Mouse (Mus musculus): ENCODE measurements around the gene Zfp426.

The Zfp426 gene

DNA sequence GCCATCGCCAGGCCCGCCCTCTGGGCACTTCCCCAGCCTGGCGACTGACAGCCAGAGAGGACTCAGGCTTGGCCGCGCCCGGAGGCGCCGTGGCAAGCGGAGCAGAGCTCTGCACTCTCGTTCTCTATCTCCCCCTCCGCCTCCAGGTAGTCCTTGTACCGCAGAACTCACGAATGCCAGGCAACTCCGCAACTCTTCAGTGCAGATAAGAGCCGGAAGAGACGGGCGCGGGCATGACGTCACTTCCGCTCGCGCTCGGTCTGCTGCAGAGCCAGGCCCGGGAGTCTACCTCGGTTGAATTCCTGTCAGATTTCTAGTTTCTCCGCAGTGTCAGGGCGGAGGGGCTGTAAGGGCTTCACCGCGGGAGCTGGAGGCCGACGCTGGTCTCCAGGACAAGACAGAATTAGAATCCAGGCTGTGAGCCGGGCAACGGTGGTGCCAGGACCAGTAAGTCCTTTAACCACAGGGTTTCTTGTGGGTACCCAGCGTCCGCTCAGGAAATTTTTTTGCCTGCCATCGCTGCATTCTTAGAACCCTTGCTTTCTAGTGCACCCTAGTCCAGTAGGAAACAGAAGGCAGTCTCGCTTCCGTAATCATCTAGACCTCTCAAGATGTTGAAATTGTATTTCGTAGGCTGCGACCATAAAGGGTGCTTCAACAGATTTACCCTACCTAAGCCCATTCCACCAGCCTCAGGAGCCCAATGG is at the start of gene Zfp426:
Gene Zfp426 (minus strand): TSS at position 220 of the 707 bp plus-strand sequence.
- DNase-seq (ENCODE audit: low read depth, low spot score), result peak; percentile 80

GRCm38 (mm10) chr9:20536598-20536997 is 44.1 kb upstream of the Zfp426 start:
- no peak for DNase-seq (ENCODE audit: low read depth, low spot score)

- DNase-seq (ENCODE audit: low read depth, low spot score), result no peak
Observed at GRCm38 (mm10) chr9:20534326-20534926, 41.9 kb upstream of the Zfp426 start.

DNA sequence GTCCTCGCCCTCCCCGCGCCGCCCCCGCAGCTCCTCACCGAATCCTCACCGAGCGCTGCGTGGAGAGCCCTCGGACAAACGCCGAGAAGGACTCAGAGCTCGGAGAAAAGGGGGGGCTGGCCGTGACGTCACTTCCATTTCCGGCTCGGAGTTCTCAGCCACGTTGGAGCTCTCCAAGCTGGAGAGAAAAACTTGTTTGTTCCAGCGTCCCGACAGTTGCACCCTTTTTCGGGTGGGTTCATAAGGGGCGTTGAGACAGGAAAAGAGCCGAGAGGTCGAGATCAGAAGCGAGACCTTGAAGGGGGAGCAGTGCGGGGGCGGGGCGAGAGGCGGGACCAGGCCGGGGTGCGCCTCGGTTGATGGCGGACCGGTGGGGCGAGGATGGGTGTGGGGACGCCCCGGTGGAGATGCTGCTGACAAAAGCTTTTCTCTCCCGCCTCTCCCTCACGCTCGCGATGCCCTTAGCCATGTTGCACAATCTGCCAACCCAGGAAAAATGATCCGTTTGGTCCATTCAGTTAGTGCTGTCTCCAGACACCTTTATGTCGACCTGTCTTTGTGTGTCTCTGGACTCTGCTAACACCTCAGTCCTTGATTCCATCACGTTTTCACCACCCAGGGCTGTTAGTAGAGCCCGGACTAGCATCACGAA is 28.9 kb upstream of the Zfp426 start, which contains the start of gene Zfp266:
Gene Zfp266 (minus strand): TSS at position 112 of the 652 bp plus-strand sequence.
- DNase-seq (ENCODE audit: low read depth, low spot score), result no peak

DNA sequence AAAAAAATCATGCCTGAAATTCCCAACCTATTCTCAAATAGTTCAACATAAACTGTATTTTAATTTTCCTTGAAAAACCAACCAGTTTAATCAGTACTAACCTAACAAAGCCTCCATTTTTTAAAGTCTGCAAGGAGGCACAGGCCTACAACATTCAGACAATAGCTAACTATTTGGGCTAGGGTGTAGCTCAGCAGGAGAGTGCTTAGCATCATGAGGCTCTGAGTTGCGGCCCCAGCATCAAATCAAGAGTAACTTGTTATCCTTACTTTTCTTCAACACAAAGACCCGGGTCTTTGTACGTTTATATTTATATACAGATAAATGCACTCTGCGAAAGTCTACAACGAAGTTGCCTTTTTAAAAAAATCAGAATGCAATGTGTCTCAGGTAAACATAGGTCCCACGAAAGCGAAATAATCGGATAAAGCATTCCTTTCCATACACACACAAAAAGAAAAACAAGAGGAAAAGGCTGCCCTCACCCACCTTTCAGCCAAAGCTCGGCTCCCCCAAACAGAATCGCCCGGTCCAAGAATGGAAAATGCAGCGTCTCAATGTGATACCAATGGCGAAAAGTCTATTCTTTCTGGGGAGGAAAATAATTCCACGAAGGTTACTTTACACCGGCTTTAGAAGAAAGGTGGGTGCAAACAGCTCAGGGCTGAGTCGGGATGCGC is 28.1 kb upstream of the Zfp426 start:
- DNase-seq (ENCODE audit: low read depth, low spot score), result no peak

GRCm38 (mm10) chr9:20519949-20520348 is 27.4 kb upstream of the Zfp426 start:
- DNase-seq (ENCODE audit: low read depth, low spot score), result no peak

DNA sequence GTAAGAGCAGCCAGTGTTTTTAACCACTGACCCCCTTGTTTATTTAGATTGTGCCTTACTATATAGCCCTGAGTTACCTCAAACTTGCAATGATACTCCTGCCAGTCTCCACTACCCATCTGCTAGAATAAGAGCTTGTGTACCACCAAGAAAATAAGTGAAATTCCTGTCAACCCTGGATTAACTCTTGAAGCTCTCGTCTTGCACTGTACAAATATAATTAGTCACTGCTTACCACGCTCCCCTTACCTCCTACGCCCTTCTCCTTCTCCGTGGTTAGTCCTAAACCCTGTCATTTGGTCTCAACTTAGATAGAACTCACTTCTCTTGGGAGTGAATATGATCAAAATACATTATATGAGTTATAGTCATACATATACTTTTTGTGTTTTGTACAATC is 26.2 kb upstream of the Zfp426 start:
- no peak for DNase-seq (ENCODE audit: low read depth, low spot score)

DNA sequence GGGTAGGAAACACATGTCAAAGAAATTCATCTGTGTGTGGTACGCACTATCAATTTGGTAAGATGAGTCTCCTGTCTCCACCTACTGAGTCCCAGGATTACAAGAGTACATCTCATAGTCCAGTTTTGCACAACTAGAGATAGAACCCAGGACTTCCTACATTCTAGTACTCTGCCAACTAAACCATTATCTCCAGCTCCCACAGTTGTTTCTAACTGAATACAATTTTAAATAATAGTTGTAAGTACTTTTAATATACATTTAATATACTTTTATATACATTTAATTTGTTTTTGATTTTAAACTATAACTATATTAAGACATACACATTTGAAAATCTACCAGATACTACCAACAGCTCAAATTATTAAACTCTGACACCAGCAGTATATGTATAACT is 25.2 kb upstream of the Zfp426 start:
- DNase-seq (ENCODE audit: low read depth, low spot score), result no peak

- no peak for DNase-seq (ENCODE audit: low read depth, low spot score)
Observed at GRCm38 (mm10) chr9:20514016-20514415, 21.5 kb upstream of the Zfp426 start.

DNA sequence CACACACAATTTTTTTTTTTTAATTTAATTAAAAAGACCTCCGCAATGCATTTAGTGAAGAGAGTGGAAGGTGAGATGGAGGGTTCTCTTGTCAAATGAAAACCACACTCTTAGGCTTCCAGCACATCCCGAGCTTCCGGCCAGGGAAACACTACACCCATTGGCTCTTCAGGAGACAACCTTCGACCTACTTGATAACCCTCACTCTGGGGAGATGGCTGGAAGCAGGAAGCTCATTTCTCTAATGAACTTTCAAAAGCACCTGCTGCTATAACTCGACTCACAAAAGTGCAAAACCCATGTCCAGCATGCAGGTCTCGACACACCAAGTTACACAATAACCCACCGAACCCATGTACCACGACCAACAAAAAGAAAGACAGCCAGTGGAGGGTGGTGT is 20.2 kb upstream of the Zfp426 start:
- DNase-seq (ENCODE audit: low read depth, low spot score), result no peak

GRCm38 (mm10) chr9:20511645-20512044 is 19.1 kb upstream of the Zfp426 start:
- DNase-seq (ENCODE audit: low read depth, low spot score), result no peak

DNA sequence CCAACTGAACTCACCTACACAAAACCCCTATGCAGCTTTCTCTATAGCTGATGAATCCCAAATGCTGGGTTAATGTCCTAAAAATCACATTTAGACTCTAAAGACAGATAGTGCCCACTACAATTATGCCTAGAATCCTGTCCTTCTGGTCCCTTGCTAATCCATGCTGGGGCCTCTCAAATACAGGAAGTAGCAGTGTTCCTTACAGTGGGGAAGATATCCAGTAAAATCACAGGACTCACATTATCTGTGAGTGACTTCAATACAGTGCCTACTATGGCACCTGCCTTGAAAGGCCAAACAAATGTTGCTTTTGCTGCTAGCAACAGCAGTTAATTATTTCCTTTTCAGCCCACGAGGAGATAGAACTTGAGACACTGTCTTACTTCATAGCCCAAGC is 17.8 kb upstream of the Zfp426 start:
- DNase-seq (ENCODE audit: low read depth, low spot score), result no peak

GRCm38 (mm10) chr9:20509676-20510075 is 17.1 kb upstream of the Zfp426 start:
- no peak for DNase-seq (ENCODE audit: low read depth, low spot score)

GRCm38 (mm10) chr9:20504801-20505200 is 12.3 kb upstream of the Zfp426 start:
- no peak for DNase-seq (ENCODE audit: low read depth, low spot score)

- no peak for DNase-seq (ENCODE audit: low read depth, low spot score)
Observed at GRCm38 (mm10) chr9:20493281-20493680, 735 bp upstream of the Zfp426 start.

- no peak for DNase-seq (ENCODE audit: low read depth, low spot score)
Observed at GRCm38 (mm10) chr9:20491858-20492526, 554 bp downstream of the Zfp426 start.

DNA sequence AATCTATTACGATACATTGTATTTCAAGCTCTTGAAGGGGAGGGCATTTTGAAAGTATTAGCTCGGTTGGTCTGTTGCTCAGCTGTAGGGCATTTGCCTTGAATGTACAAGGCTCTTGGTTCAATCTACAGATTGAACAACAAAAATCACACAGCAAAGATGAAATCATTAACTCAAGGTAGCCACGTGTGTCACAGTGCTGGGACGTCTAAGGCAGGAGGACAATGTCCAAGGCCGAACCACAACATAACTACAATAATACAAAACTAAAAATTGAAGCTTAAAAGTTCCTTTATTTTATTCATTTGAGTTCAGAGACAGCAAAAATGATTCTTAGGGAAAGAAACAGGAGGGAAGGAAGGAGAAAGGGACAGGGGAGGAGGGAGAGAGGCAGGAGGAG is 3.0 kb downstream of the Zfp426 start:
- DNase-seq (ENCODE audit: low read depth, low spot score), result no peak

- no peak for DNase-seq (ENCODE audit: low read depth, low spot score)
Observed at GRCm38 (mm10) chr9:20479396-20479795, 13.2 kb downstream of the Zfp426 start.

DNA sequence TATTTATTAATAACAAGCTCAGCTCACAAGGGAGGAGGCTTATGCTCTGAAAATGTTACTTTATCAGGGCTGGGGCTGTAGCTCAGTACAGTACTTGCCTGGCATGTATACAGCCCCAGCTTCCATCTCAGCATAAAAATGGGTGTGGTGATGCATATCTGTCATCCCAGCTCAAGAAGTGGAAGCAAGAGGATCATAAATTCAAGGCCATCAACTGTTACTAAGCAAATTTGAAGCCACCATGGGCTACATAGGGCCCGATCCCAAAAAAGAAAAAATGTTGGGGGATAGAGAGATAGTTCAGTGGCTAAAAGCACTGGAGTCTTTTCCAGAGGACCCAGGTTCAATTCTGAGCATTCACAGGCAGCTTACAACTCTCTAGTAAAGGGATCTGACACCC is 15.9 kb downstream of the Zfp426 start:
- DNase-seq (ENCODE audit: low read depth, low spot score), result no peak

GRCm38 (mm10) chr9:20466761-20467442 is 25.6 kb downstream of the Zfp426 start:
- DNase-seq (ENCODE audit: low read depth, low spot score), result no peak
